Mouse (Mus musculus): Measurements from ENCODE around the gene Gm11634.
"Not testable (repeated sequence)": the region's sequence is repeated elsewhere in the genome, so short reads cannot be mapped to it uniquely, and the experiment has no call there.

The Gm11634 gene

DNA sequence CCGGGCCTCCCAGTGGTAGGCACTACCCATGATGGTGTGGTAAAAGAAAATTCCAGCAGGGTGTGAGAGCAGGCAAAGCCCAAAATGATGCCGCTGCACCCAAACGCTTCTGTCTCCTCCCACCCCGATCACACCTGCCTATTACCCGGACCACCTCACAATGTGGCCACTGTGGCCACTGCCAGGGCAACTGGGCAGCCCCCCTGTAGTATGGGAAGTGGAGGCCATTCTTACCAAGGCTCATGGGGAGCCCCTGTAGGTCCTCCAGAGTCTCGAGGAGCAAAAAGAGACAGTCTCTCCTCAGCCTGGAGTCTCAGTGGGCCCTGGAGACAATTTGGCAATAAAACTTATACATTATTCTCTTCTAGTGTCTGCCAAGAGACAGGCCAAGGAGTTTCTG lies at the start of gene Gm11634:
TSS of gene Gm11634 (minus strand) at position 101 of the 400 bp plus-strand sequence.
- DNase-seq (ENCODE audit: low read depth, low spot score), result no peak

DNA sequence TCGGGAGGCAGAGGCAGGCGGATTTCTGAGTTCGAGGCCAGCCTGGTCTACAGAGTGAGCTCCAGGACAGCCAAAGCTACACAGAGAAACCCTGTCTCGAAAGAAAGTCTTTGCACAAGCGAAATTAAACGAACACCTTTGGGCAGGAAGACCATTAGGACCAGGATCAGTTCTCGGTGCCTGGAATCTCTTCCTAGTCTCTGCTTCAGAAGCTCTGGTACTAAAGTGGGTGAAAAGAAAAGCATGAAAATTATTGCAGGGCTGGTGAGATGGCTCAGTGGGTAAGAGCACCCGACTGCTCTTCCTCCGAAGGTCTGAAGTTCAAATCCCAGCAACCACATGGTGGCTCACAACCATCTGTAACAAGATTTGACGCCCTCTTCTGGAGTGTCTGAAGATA lies 48.0 kb upstream of the Gm11634 start:
- DNase-seq (ENCODE audit: low read depth, low spot score), result not testable (repeated sequence)

DNA sequence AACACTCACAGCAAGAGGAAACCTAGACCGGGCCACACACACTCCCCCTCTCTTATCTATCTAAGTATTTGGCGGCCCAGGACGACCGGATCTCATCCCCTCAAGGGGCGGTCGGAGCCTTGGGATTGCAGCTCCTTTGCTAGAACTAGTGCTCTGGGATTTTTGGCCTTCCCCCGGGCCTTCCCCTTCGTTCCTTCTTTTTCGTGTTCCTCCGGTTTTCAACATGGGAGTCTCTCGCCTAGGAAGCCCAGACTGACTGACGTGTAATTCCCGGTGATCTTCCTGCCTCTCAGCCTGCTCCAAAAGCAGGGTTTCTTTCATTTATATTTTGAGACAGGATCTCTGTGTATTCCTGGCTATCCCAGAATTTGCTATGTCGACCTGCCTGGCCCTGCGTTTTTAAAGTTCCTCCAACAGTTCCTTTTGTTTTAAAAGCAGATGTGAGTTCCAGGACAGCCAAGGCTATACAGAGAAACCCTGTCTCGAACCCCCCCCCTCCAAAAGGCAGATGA lies 47.3 kb upstream of the Gm11634 start:
- not testable (repeated sequence) for DNase-seq (ENCODE audit: low read depth, low spot score)

DNA sequence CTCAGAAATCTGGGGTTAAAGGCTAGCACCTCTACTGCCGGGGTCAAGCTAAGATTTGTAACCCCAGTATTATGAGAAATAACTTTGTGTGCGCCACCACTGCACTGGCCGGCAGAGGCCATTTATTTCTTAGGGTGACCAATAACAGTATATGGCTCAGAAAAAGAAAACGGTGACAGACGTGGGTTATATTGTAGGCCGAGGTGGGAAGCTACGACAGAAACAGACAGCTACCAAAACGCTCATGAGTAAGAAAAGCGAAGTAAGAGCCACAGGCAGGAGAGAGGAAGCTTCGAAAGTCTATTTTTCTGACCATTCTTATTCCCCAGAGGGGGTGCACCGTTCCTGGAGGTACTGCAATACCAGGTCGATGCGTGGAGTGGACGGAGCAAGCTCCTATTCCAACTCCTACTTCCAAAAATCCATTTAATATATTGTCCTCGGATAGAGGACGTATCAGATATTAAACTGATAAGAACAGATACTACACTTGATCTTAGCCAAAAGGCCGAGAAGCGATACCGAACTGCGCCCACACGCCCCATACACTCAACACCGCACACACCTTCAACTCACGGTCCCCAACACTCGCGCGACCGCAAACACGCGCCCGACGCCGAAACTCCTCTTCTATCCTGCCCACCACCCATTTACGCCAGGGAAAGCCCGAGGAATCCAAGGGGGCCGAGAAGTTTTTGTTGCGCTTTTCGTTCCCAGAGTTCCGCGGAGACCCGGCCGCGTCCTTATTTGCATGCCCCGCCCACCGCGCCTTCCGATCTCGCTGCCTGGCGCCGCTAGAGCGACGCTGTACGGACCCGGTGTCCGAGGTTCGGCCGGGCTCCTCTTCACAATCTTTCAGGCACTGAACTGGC lies 46.6 kb upstream of the Gm11634 start:
- DNase-seq (ENCODE audit: low read depth, low spot score), result not testable (repeated sequence)

DNA sequence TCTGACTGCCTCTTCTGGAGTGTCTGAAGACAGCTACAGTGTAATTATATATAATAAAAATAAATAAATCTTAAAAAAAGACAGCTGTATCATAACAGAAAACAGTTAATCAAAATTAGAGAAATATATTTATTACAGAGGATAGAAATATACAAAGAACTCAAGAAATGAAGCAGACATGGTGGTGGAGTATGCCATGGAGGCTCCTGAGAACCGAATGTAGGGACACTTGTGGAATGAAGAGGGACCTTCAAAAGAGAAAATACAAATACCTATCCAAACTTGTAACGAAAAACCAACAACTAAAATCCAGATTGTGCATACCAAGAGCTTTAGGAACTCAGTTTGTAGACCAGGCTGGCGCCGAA lies 46.0 kb upstream of the Gm11634 start:
- DNase-seq (ENCODE audit: low read depth, low spot score), result peak; percentile 89

DNA sequence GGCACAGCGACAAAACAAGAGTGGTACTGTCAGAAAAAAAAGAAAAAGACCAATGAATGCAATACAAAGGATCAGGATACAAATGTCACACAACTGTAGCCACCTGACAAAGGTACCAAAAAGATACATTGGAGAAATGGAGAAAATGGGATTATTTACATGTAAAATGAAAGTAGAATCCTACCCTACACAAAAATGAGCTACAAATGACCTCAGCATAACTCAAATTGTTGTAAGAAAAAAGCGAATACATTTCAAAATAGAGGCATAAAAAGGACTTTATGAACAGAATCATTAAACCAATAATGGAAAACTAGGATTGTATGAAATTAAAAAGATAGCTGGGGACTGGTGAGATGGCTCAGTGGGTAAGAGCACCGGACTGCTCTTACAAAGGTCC lies 45.5 kb upstream of the Gm11634 start:
- peak; percentile 62 for DNase-seq (ENCODE audit: low read depth, low spot score)

DNA sequence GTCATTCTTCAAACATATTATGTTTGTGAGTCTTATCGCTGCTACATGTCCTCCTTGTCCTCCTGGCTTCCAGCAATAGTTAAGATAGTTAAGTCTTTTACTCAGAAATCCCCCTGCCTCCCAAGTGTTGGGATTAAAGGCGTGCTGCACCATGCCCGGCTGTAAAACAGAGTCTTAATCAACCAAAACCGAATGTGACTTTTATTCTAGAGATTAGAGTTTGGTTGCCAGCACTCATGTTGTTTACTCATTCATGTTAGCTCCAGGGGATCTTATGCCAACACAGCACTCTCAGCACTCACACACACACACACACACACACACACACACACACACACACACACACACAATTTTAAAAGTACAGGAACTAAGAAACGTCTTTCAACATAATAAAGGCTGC lies 43.9 kb upstream of the Gm11634 start:
- DNase-seq (ENCODE audit: low read depth, low spot score), result no peak

DNA sequence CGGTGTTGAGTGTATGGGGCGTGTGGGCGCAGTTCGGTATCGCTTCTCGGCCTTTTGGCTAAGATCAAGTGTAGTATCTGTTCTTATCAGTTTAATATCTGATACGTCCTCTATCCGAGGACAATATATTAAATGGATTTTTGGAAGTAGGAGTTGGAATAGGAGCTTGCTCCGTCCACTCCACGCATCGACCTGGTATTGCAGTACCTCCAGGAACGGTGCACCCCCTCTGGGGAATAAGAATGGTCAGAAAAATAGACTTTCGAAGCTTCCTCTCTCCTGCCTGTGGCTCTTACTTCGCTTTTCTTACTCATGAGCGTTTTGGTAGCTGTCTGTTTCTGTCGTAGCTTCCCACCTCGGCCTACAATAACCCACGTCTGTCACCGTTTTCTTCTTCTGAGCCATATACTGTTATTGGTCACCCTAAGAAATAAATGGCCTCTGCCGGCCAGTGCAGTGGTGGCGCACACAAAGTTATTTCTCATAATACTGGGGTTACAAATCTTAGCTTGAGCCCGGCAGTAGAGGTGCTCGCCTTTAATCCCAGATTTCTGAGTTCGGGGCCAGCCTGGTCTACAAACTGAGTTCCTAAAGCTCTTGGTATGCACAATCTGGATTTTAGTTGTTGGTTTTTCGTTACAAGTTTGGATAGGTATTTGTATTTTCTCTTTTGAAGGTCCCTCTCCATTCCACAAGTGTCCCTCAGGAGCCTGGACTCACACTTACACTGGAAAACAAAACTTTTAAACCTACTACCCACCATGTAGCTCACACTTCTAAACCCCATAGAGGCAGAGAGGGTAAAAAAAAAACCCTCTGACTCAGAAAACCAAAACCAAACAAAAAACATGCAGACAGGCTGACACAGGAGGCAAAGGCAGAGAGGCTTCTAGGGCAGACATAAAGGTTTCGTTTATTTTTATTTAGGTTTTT lies 42.9 kb upstream of the Gm11634 start:
- DNase-seq (ENCODE audit: low read depth, low spot score), result peak; percentile 99

DNA sequence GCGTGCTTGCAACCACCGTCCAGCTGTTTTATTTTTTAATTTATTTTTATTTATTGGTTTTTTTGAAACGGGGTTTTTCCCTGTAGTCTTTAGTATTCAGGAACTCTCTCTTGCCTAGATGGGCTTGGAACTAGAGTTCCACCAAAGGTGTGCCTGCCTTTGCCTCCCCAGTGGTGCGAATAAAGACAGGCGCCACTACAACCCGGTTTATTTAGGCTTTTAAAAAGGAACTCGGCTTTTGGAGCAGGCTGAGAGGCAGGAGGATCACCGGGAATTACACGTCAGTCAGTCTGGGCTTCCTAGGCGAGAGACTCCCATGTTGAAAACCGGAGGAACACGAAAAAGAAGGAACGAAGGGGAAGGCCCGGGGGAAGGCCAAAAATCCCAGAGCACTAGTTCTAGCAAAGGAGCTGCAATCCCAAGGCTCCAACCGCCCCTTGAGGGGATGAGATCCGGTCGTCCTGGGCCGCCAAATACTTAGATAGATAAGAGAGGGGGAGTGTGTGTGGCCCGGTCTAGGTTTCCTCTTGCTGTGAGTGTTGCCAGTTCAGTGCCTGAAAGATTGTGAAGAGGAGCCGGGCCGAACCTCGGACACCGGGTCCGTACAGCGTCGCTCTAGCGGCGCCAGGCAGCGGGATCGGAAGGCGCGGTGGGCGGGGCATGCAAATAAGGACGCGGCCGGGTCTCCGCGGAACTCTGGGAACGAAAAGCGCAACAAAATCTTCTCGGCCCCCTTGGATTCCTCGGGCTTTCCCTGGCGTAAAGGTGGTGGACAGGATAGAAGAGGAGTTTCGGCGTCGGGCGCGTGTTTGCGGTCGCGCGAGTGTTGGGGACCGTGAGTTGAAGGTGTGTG lies 42.0 kb upstream of the Gm11634 start:
- DNase-seq (ENCODE audit: low read depth, low spot score), result peak; percentile 80

DNA sequence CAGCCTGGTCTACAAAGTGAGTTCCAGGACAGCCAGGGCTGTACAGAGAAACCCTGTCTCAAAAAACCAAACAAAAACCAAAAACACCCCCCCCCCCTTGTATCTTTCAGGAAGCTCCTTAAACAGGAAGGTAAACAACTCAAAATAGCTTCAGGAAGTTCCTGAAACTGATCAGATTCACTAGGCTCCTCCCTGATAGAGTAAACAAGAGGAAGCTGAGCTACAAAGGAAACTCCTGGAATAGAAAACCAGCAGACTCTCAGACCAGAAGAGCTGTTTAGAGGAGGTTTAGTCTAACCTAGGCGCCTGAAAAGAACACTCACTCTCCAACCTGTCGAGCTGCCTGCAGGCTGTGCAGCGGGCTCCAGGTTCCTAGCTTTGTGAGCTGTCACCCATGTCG lies 40.7 kb upstream of the Gm11634 start:
- DNase-seq (ENCODE audit: low read depth, low spot score), result no peak

DNA sequence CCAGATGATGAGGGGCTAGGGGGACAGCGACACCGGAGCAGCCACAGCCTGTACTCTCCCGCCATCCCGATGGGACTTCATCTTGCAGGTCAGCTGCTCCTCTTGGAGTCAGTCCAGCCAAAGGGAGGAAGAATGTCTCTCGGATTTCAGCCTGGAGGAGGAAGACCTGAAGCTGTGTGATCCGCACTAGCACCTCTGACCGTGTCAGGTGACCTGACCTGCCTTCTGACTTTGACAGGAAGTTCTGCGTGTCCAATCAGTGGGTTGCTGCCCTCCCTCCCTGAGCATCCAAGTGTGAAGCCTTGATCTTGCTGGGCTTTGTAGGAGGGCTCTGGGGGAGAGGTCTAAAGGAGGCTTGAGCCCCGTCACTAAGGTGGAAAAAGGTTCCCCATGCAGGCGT lies 36.6 kb upstream of the Gm11634 start:
- no peak for DNase-seq (ENCODE audit: low read depth, low spot score)

DNA sequence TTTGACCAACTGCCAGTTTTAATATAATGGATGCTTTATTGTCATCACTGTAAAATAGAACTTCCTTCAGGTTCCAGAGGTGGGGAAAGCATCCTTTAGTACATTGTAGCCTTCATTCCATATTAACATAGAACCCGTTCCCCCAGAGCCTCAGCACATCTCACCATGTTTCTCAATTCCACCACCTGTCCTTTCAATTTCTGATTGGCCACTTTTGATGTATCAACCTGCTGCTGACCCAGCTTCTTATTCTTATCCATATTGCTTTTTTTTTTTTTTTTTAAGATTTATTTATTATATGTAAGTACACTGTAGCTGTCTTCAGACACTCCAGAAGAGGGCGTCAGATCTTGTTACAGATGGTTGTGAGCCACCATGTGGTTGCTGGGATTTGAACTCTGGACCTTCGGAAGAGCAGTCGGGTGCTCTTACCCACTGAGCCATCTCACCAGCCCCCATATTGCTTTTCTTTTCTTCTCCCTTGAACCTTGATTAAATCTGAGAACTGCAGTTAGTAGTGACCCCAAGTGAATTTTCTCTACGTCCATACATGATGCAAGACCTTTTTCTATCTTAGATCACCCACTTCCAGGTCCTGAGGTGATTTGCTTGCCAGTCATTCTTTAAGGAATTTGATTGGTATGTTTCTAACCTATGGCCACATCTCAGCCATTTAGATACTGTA lies 29.8 kb upstream of the Gm11634 start:
- peak; percentile 40 for DNase-seq (ENCODE audit: low read depth, low spot score)

DNA sequence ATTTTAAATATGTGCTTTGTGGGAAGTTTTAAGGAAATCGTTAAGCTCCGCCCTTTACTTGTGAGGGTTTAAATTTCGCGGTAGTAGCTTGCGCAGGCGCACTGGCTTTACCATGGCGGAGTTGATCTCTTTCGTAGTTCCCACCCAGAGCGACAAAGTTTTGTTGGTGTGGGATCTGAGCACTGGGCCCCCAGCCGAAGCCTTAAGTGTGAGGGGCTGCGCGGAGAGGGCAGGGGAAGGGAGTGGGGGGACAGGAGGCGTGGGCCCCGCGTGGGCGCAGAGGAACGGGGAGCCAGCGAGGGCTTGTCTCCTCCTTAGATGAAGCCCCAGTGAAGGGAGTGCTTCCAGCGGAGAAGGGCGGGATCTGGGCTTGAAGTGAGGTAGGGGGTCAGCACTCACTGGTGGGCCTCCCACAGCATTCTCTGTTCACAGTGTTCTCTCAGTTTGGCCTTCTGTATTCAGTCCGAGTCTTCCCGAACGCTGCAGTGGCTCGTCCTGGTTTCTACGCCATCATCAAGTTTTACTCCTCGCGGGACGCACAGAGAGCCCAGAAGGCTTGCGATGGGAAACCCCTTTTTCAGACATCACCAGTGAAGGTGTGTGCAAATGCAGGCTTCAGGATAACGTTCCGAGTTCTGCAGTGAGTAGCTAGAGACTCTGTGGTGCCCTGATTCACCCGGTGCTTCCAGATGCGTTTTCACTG lies 29.0 kb upstream of the Gm11634 start:
- peak; percentile 89 for DNase-seq (ENCODE audit: low read depth, low spot score)

DNA sequence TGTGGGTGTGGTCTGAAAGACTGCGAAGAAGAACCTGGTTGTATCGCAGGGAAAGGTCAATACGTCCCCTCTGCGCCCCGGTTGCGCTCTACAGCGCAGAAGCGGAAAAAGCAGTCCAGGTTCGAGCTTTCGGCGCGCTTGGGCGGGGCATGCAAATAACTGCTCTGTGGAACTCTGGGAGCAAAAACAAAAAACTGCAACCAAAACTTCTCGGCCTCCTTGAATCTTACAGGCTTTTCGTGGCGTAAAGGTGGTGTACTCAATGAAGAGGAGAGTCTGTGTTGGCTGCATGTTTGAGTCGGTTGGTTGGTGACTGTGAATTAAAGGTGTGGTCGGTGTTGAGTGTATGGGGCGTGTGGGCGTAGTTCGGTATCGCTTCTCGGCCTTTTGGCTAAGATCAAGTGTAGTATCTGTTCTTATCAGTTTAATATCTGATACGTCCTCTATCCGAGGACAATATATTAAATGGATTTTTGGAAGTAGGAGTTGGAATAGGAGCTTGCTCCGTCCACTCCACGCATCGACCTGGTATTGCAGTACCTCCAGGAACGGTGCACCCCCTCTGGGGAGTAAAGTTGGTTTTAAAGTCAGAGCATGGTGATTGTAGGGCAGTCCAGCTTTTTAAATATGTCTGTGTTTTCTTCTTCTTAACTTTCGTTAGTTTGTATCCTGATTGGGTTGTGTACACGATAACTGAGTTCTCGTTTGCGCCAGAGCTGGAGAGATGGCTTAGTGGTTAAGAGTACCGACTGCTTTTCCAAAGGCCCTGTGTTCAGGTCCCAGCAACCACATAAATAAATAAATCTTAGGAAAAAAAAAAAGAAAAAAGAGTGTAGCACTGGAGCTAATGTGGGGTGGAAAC lies 28.2 kb upstream of the Gm11634 start, which contains the start of gene Rdm1:
TSS of gene Rdm1 (plus strand) at position 201 of the 862 bp plus-strand sequence.
- DNase-seq (ENCODE audit: low read depth, low spot score), result peak; percentile 70

DNA sequence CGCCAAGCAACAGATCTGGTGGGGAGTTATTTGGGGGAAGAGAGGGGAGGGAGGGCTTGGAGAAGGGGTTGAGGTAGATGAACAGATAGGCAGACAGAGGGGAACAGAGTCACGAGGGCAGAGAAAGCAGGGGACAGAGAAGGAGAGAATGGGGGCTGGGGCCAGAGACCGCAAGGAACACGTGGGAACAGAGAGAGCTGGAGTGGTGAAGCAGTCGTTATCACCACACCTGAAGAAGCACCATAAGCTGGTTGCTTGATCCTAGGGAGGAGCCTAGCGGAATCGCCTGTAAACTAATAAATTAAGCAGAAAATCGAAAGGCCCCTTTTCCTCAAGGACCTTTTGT lies 27.6 kb upstream of the Gm11634 start:
- DNase-seq (ENCODE audit: low read depth, low spot score), result no peak

DNA sequence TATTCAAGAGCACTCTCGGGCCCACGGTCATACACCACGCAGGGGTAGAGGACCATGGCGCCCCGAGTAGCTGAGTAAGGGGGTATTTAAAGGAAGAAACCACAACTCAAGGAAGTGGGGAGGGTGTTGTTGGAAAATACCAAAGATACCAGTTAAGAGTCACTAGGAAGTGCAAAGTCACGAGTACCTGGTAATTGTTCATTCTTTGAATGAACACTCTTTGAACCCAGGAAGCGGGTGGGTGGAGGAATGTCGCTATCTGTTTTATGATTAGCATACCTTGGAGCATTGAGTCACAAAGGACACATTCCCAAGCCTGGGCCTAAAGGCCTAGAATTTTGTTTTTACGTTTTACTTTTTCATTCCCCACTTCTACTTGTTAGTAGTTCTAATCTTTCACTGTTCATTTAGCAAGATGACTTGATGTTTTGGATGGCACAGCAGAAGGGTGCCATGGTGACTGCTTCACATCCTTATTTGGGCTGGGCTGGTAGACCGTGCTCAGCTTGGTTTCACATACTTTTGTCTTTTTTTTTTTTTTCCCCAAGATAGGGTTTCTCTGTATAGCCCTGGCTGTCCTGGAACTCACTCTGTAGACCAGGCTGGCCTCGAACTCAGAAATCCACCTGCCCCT lies 21.1 kb upstream of the Gm11634 start:
- not testable (repeated sequence) for DNase-seq (ENCODE audit: low read depth, low spot score)

DNA sequence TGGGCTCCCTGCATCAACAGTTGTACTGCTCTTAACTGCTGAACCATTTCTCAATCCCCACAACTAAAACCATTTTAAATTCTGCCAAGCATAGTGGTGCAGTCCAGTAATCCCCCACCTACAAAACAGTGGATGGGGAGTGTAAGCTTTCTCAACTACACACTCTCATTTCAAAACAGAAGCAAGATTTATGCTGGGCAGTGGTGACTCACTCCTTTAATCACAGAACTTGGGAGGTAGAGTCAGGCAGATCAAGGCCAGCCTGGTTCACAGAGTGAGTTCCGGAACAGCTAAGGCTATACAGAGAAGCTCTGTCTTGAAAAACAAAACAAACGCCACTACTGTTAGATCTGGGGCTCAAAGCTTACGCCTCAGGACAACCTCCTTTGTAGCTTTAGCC lies 19.5 kb upstream of the Gm11634 start:
- DNase-seq (ENCODE audit: low read depth, low spot score), result no peak

DNA sequence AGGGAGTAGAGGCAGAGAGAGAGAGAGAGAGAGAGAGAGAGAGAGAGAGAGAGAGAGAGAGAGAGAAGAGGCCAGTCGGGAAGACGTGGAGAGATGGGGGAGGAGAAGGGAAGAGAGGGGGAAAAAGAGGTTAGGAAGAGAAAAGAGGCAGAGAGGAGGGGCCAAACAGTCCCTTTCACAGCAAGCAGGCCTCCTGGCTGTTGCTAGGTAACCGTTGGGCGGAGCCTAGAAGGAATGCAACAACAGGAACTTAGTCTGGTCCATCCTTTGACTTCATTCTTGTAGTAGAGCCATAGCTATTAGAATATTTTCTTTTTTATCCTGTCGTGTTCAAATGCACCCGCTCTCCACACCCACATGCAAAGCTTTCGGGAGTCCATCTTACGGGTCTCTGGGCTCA lies 18.8 kb upstream of the Gm11634 start:
- DNase-seq (ENCODE audit: low read depth, low spot score), result peak; percentile 47

All from 3T3-L1 (cell line).